Mouse (Mus musculus) heart, embryonic 14.5 days (tissue): Measurements from ENCODE around the gene Ptgis. TPM values are rescaled to one million over a fixed set of nuclear protein-coding genes. Genes with fewer than 3 reads are reported as not detected.

Experiments
- ATAC-seq: fragments of 200-750 bp; cut with Nextera tagmentation; 2 replicates; pipeline ENCODE4 v1.8.0; 2017; ENCODE audit warnings: low read depth, moderate TSS enrichment; ENCODE audit not compliant: insufficient number of reproducible peaks, insufficient read depth, low FRiP score
- H3K27ac ChIP-seq, 2 experiments: fragments of 200-500 bp in 1 of 2; fragments of 300-500 bp in 1 of 2; sonication (generic) in 1 of 2; replicated peaks in 1 of 2; 2 replicates each; pipeline ENCODE4 v1.5.1; 2012 to 2014; ENCODE audit warnings: low read depth in 2 of 2, low read length in 2 of 2, control low read depth in 1 of 2, mild to moderate bottlenecking in 1 of 2, mixed read lengths in 1 of 2; ENCODE audit not compliant: control insufficient read depth in 1 of 2, insufficient read depth in 1 of 2
- H3K27me3 ChIP-seq: fragments of 300-500 bp; sonication (generic); 2 replicates; pipeline ENCODE4 v1.6.1; 2014; ENCODE audit warnings: mild to moderate bottlenecking, low read length, control low read depth; ENCODE audit not compliant: control insufficient read depth, insufficient read depth
- H3K36me3 ChIP-seq: fragments of 300-500 bp; sonication (generic); 2 replicates; pipeline ENCODE4 v1.6.1; 2014; ENCODE audit warnings: mild to moderate bottlenecking, control low read depth, low read length, mixed read lengths; ENCODE audit not compliant: control insufficient read depth, insufficient read depth
- H3K4me1 ChIP-seq, 2 experiments: fragments of 200-500 bp in 1 of 2; fragments of 300-500 bp in 1 of 2; sonication (generic) in 1 of 2; 2 replicates each; pipeline ENCODE4 v1.6.1; 2012 to 2014; ENCODE audit warnings: low read length in 2 of 2, control low read depth in 1 of 2, mixed read lengths in 1 of 2; ENCODE audit not compliant: control insufficient read depth in 2 of 2, insufficient read depth in 2 of 2
- H3K4me2 ChIP-seq: fragments of 300-500 bp; sonication (generic); 2 replicates; pipeline ENCODE4 v1.6.1; 2014; ENCODE audit warnings: mild to moderate bottlenecking, low read length
- H3K4me3 ChIP-seq, 2 experiments: fragments of 200-500 bp in 1 of 2; fragments of 300-500 bp in 1 of 2; sonication (generic) in 1 of 2; 2 replicates each; pipeline ENCODE4 v1.5.1; 2012 to 2014; ENCODE audit warnings: low read length in 2 of 2, mild to moderate bottlenecking in 2 of 2, control low read depth in 1 of 2, low read depth in 1 of 2, moderate library complexity in 1 of 2; ENCODE audit not compliant: control insufficient read depth in 1 of 2, insufficient read depth in 1 of 2
- H3K9ac ChIP-seq: fragments of 300-500 bp; sonication (generic); 2 replicates; pipeline ENCODE4 v1.6.1; 2014; ENCODE audit warnings: mild to moderate bottlenecking, low read length
- H3K9me3 ChIP-seq: fragments of 300-500 bp; sonication (generic); 2 replicates; pipeline ENCODE4 v1.6.1; 2016; ENCODE audit warnings: low read length, control low read depth; ENCODE audit not compliant: control insufficient read depth
- WGBS: fragments of 180-500 bp; shearing (Covaris S2); extraction: QIAGEN DNeasy Blood & Tissue Kit; methylation state at CpG from one replicate; pipeline ENCODE4 v1.1.7; 2014; 5-methylcytosine and 5-hydroxymethylcytosine counted together
- polyA plus RNA-seq: library from polyadenylated mRNA; unstranded; fragments of >200 nt; fragmentation: Nextera tagmentation; extraction: Ambion mirVana; gene quantifications from 2 replicates; pipeline ENCODE4 v1.2.1, GENCODE M21; 2014

The Ptgis gene
- polyA plus RNA-seq, 1 experiment from 2014 or later: 21.2 TPM

GRCm38 (mm10) chr2:167163134-167163533 is 77.3 kb downstream of the Ptgis start:
- no peak overlapping the region for H3K4me3 ChIP-seq
- peaks cover 10 to 19% of the 10 kb centered on the region in 2 experiments for H3K4me1 ChIP-seq
- 0 out of 2 replicates have a peak, but pooled peaks cover 5% of the 10 kb centered on the region for H3K9me3 ChIP-seq
- H3K36me3 ChIP-seq: no peaks in the 10 kb centered on the region
- H3K4me2 ChIP-seq: no peak overlapping the region
- 93% methylated on average over 10 of the region's 10 CpGs for WGBS
- no peak overlapping the region for H3K9ac ChIP-seq
- ATAC-seq: no peak
- peak overlapping the region in 1 of 2 experiments; percentile 37; a peak in 1 of 4 replicates for H3K27ac ChIP-seq
- no peaks in the 10 kb centered on the region for H3K27me3 ChIP-seq

- Histone ChIP-seq H3K27ac (peak overlapping the region in 1 of 2 experiments; percentile 37; a peak in 1 of 4 replicates), H3K36me3 (no peaks in the 10 kb centered on the region), H3K9ac (no peak overlapping the region), H3K4me3 (no peak overlapping the region), H3K4me1 (peaks cover 5 to 13% of the 10 kb centered on the region in 2 experiments), H3K9me3 (0 out of 2 replicates have a peak, but pooled peaks cover 5% of the 10 kb centered on the region), H3K4me2 (no peak overlapping the region), H3K27me3 (no peaks in the 10 kb centered on the region)
- 49% methylated on average over 10 of the region's 10 CpGs for WGBS
- no peak for ATAC-seq
Measured at GRCm38 (mm10) chr2:167162516-167163021, 77.8 kb downstream of the Ptgis start.

- Histone ChIP-seq H3K4me3 (no peak overlapping the region), H3K9ac (no peak overlapping the region), H3K9me3 (0 out of 2 replicates have a peak, but pooled peaks cover 5% of the 10 kb centered on the region), H3K27me3 (no peaks in the 10 kb centered on the region), H3K4me1 (peaks cover 13 to 23% of the 10 kb centered on the region in 2 experiments; a peak in 3 of 4 replicates), H3K27ac (no peak overlapping the region), H3K36me3 (no peaks in the 10 kb centered on the region), H3K4me2 (no peak overlapping the region)
- 86% methylated on average over 4 of the region's 4 CpGs for WGBS
- no peak for ATAC-seq
Measured at GRCm38 (mm10) chr2:167159721-167160120, 80.7 kb downstream of the Ptgis start.

GRCm38 (mm10) chr2:167158780-167159179 is 81.6 kb downstream of the Ptgis start:
- Histone ChIP-seq H3K4me3 (no peak overlapping the region), H3K9me3 (0 out of 2 replicates have a peak, but pooled peaks cover 5% of the 10 kb centered on the region), H3K9ac (no peak overlapping the region), H3K36me3 (no peaks in the 10 kb centered on the region), H3K4me2 (no peak overlapping the region), H3K4me1 (peaks cover 13 to 23% of the 10 kb centered on the region in 2 experiments; a peak in 3 of 4 replicates), H3K27me3 (0 out of 2 replicates have a peak, but pooled peaks cover 4% of the 10 kb centered on the region), H3K27ac (no peak overlapping the region)
- 78% methylated on average over 5 of the region's 5 CpGs for WGBS
- no peak for ATAC-seq

- ATAC-seq: no peak
- H3K9ac ChIP-seq: no peak overlapping the region
- peaks cover 3% of the 10 kb centered on the region; the same call in 1 of the 2 replicates for H3K9me3 ChIP-seq
- H3K4me2 ChIP-seq: no peak overlapping the region
- WGBS: 40% methylated on average over 9 of the region's 9 CpGs
- 0 out of 2 replicates have a peak, but pooled peaks cover 4% of the 10 kb centered on the region for H3K27me3 ChIP-seq
- no peaks in the 10 kb centered on the region for H3K36me3 ChIP-seq
- peaks cover 13 to 15% of the 10 kb centered on the region in 2 experiments; a peak in 3 of 4 replicates for H3K4me1 ChIP-seq
- H3K4me3 ChIP-seq: no peak overlapping the region
- no peak overlapping the region for H3K27ac ChIP-seq
Measured at GRCm38 (mm10) chr2:167156118-167156715, 84.2 kb downstream of the Ptgis start.

GRCm38 (mm10) chr2:167155541-167155973 is 84.8 kb downstream of the Ptgis start:
- Histone ChIP-seq H3K9me3 (no peaks in the 10 kb centered on the region; the same call in 1 of the 2 replicates), H3K9ac (no peak overlapping the region), H3K4me1 (peaks cover 13 to 15% of the 10 kb centered on the region in 2 experiments; a peak in 3 of 4 replicates), H3K4me3 (no peak overlapping the region), H3K27me3 (0 out of 2 replicates have a peak, but pooled peaks cover 4% of the 10 kb centered on the region), H3K36me3 (no peaks in the 10 kb centered on the region), H3K4me2 (no peak overlapping the region), H3K27ac (no peak overlapping the region)
- 34% methylated on average over 4 of the region's 4 CpGs for WGBS
- peak; percentile 10; the same call in 1 of the 2 replicates for ATAC-seq

GRCm38 (mm10) chr2:167150880-167151279 is 89.5 kb downstream of the Ptgis start:
- Histone ChIP-seq H3K27me3 (0 out of 2 replicates have a peak, but pooled peaks cover 4% of the 10 kb centered on the region), H3K4me2 (no peak overlapping the region), H3K9me3 (no peaks in the 10 kb centered on the region; the same call in 1 of the 2 replicates), H3K27ac (no peak overlapping the region), H3K9ac (no peak overlapping the region), H3K36me3 (no peaks in the 10 kb centered on the region), H3K4me1 (peaks cover 7 to 10% of the 10 kb centered on the region in 2 experiments; a peak in 3 of 4 replicates), H3K4me3 (no peak overlapping the region)
- WGBS: 88% methylated on average over 6 of the region's 6 CpGs
- no peak for ATAC-seq
